Mouse (Mus musculus): Measurements from ENCODE around the gene Pex19.

Pex19 gene

DNA sequence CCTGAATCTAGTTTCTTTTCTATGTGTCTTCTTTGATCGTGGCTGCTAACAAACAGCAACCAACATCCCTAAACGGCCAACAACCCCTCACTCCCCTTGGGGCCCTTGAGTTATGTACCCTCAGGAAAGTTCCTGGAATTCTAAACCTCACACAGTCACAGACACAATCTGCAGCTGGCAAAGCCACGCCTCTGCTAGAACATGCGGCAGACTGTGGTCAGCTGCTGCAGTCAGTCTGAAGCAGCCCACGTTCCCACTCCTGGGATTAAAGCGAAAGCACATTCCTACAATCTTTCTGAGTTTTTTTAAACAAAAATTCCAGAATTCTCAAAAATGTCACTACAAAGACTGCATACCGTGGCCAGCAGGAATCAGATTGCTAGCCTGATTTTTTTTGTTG is 7.0 kb downstream of the Pex19 start:
- no peak for DNase-seq (ENCODE audit: low spot score in 2 of 2)

DNA sequence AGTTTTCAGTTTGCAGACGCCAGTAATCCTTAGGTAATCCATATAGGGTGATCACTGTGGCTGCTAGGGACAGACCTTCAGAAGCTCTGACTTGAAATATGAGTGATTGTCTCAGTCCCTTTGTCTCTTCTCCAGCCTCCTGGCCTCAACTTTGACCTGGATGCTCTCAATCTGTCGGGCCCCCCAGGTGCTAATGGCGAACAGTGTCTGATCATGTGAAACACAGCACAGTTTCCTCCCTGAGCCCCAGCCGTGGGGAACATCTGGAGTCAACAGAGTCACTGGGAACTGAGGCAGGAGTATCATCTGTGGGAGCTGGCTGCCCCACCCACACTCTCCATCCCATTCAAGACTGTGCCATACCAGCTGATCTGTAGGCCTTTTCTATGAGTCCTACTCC is 7.5 kb downstream of the Pex19 start:
- no peak for DNase-seq (ENCODE audit: low spot score in 2 of 2)

GRCm38 (mm10) chr1:172140160-172140559 is 13.6 kb downstream of the Pex19 start:
- no peak for DNase-seq (ENCODE audit: low spot score in 2 of 2)

DNA sequence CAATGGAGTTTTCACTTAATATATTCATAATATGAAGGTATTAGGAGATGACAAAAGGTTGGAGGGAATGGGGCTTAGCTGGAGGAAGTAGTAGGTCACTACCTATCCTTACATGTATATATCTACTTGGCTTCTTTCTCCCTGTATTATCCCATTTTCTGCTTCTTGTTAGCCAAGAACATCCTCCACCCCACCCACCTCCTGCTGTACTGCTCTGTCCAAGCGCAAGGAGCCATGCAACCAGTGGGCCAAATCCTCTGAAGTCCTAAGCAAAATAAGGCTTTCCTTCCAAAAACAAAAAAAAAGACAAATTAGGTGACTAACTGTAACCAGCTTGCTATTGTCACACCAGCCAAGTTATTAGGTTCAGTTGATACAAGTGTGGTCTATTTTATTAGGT is 14.3 kb downstream of the Pex19 start:
- no peak for DNase-seq (ENCODE audit: low spot score in 2 of 2)

DNA sequence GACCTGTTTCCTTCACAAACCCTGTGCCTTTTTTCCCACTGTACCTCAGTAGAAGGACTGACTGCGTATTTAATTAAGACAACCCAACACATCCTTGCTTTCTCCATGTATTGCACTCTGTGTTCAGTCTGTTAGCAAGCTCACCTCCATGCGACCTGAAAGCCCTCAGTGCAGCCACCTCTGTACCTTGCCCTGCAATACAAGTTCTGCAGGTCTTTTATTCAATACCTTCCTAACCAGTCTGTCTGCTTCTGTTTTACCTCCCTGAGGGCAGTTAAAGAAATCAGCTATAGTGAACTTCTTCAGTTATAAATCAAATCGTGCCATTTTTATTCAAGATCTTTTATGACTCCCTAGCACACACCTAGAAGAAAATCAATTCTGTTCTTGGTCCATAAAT is 15.0 kb downstream of the Pex19 start:
- DNase-seq (ENCODE audit: low spot score in 2 of 2), result no peak

GRCm38 (mm10) chr1:172143570-172143969 is 17.0 kb downstream of the Pex19 start:
- DNase-seq (ENCODE audit: low spot score in 2 of 2), result peak; percentile 59 to 70

GRCm38 (mm10) chr1:172147835-172148278 is 21.3 kb downstream of the Pex19 start, which contains the start of gene Dcaf8:
Dcaf8 (plus strand) TSS chr1:172148084.
- DNase-seq (ENCODE audit: low spot score in 2 of 2), result peak; percentile 98 to 99

DNA sequence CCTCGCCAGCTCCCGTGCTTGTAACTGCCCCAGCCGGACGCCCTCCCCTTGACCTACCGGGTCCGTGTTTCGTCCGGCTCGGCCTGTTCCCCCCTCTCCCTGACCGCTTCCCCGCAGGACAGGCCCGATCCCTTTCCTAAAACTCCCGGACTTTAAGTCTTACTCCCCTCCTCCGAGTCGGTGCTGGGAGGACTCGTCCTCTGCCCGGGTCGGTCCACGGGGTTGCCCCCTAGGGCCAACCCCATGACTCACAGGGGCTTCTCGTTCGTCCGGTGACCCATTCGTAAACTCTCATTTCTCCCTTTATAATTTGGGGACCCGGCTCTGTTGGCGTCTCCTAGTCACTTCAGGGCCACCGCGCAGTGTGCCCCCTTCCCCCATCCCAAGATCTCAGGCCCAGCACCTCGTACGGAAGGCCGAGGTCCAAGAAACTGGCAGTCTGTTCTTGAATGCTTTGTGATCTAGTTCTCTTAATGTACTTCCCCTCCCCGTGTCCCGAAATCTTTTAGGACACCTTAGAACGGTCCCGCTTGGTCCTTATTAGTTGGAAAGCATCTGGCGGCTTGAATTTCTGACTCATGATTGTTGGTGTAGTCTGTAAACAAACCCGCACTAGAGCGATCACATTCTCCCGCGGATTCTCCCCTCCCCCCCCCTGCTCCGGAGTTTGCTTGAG is 21.9 kb downstream of the Pex19 start:
- peak; percentile 47 to 75 for DNase-seq (ENCODE audit: low spot score in 2 of 2)

GRCm38 (mm10) chr1:172148955-172149815 is 22.6 kb downstream of the Pex19 start:
- DNase-seq (ENCODE audit: low spot score in 2 of 2), result no peak

DNA sequence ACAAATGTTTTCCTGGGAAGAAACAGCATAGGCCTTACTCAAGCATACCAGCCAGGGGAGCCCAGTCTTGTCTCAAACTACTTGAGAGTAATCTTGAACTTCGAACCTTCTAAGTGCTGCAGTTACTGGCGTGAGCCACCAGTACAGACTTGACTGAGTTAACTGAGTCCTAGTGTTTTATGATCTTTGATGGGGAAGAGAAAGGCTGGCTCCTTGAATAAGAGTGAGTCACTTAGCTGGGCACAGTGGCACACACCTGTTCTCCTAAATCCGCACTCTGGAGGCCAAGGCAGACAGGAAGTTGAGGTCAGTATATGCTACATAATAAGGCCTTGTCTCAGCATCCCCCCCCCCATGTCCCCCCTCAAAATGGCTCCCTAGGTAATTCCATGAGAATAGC is 28.0 kb downstream of the Pex19 start:
- no peak for DNase-seq (ENCODE audit: low spot score in 2 of 2)

DNA sequence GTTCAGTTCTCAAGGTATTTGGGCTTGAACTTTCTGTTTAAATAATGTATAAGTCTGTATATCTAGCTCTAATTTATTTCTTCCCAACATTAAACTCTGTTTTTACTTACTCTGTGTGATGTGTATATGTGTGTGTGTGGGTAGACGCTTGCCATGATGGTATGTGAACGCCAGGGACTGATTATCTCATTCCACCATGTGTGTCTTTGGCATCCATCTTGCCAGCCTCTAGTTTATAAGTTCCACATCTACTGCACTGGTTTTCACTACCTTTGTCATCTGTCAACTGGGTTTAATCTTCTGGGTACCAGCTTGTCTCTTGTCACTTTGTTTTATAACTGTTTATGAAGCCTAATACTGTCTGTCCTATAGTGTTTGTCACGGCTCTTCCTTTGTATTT is 29.0 kb downstream of the Pex19 start:
- DNase-seq (ENCODE audit: low spot score in 2 of 2), result no peak

DNA sequence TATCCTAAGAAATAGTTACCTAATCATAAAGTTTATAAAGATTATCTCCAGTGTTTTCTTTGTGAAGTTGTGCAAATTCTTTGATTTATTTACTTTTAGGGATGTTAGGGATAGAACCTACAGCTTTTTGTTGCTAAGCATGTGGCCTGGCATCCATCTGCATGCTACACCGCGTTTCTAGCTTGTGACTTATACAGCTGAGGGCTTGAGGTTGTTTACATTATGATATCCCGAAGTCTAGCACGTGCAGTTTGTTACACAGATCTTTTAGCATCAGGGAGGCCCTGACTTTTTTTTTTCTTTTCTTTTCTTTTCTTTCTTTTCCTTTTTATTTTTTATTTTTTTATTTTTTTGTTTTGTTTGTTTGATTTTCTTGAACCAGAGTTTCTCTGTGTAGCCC is 33.4 kb downstream of the Pex19 start:
- DNase-seq (ENCODE audit: low spot score in 2 of 2), result no peak

DNA sequence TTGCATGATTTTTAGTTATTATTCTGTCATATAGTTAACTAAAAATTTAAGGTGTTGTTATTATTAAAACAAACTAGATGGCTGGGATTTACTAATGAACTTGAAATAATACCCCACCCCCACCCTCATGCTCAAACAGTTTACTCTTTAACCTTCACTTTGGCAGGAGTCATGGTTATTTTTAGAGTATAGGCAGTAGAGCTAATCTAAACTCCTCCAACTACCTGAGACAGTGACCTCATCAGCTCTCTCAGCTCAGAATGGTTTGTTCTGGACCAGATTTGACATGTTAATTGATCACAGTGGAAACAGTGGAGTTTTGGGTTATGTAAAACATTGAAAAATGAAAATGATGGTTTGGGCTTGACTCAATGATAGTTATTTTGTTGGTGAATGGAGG is 34.0 kb downstream of the Pex19 start:
- DNase-seq (ENCODE audit: low spot score in 2 of 2), result no peak

GRCm38 (mm10) chr1:172162009-172162408 is 35.5 kb downstream of the Pex19 start:
- DNase-seq (ENCODE audit: low spot score in 2 of 2), result no peak

- DNase-seq (ENCODE audit: low spot score in 2 of 2), result no peak
These were observed 36.4 kb downstream of the Pex19 start for GRCm38 (mm10) chr1:172162959-172163358.

DNA sequence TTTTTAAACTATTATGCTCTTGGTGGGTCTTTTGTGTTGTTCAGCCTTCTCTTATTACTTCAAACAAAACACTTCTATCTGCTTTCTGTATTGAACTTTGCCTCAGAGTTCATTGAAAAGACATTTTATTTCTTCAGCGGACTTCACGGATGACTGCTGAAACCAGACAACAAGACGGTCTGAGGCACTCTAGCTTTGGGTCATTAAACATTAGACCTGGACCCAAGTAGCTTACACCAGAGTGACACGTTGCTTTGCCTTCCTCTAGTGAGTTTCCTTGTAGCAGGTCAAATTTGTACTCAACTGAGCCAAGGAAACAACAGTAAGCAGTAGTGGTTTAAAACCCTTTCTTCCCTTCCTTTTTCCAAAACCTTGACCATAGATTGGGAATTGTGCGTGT is 41.4 kb downstream of the Pex19 start:
- no peak for DNase-seq (ENCODE audit: low spot score in 2 of 2)

- DNase-seq (ENCODE audit: low spot score in 2 of 2), result no peak
These were observed 43.3 kb downstream of the Pex19 start for GRCm38 (mm10) chr1:172169809-172170208.

GRCm38 (mm10) chr1:172172381-172172780 is 45.8 kb downstream of the Pex19 start:
- no peak for DNase-seq (ENCODE audit: low spot score in 2 of 2)

GRCm38 (mm10) chr1:172173181-172173580 is 46.6 kb downstream of the Pex19 start:
- no peak for DNase-seq (ENCODE audit: low spot score in 2 of 2)

GRCm38 (mm10) chr1:172177791-172178190 is 51.2 kb downstream of the Pex19 start:
- DNase-seq (ENCODE audit: low spot score in 2 of 2), result no peak

GRCm38 (mm10) chr1:172179102-172179501 is 52.5 kb downstream of the Pex19 start:
- DNase-seq (ENCODE audit: low spot score in 2 of 2), result no peak

- no peak for DNase-seq (ENCODE audit: low spot score in 2 of 2)
These were observed 54.3 kb downstream of the Pex19 start for GRCm38 (mm10) chr1:172180881-172181280.

- no peak for DNase-seq (ENCODE audit: low spot score in 2 of 2)
These were observed 55.2 kb downstream of the Pex19 start for GRCm38 (mm10) chr1:172181777-172182176.

All from spleen, postnatal 4 days (tissue).